Comparison of ENCODE assay signal across 14 mouse cellular contexts in genomic region chr12:29335839-29336469, GRCm38 (mm10).
A peak's percentile ranks its signal among the peaks of the same experiment; 100 is the strongest.
DNase-seq lines count a peak whose midpoint lies in the region; ATAC-seq lines count a peak whose summit lies in the region.
"Had no signal": no experiment of that assay in that cellular context is flagged by ENCODE, and none has a peak within 500 bp of the region (broad histone marks: within the 10 kb centered on the region; RNA-seq: fewer than 3 reads in every experiment).

No protein-coding gene starts in this region.

- no peaks in the 10 kb centered on the region for H3K4me1 ChIP-seq in forebrain, embryonic 13.5 days
- peaks cover 4% of the 10 kb centered on the region; the same call in 1 of the 2 replicates for H3K4me1 ChIP-seq in forebrain, embryonic 15.5 days
- peaks cover 3% of the 10 kb centered on the region; the same call in 1 of the 2 replicates for H3K4me1 ChIP-seq in neural tube, embryonic 15.5 days
- H3K4me1 ChIP-seq: embryonic facial prominence, embryonic 15.5 days had no signal

- no peak overlapping the region for H3K4me3 ChIP-seq in forebrain, embryonic 13.5 days
- no peak overlapping the region for H3K4me3 ChIP-seq in forebrain, embryonic 15.5 days
- no peak overlapping the region for H3K4me3 ChIP-seq in neural tube, embryonic 15.5 days (replicated peaks)
- H3K4me3 ChIP-seq: embryonic facial prominence, embryonic 15.5 days had no signal

- H3K9me3 ChIP-seq in forebrain, embryonic 13.5 days (replicated peaks) = no peaks in the 10 kb centered on the region
- no peaks in the 10 kb centered on the region for H3K9me3 ChIP-seq in forebrain, embryonic 15.5 days
- H3K9me3 ChIP-seq in neural tube, embryonic 15.5 days (replicated peaks) = no peaks in the 10 kb centered on the region
- H3K9me3 ChIP-seq: embryonic facial prominence, embryonic 15.5 days had no signal

- peak overlapping the region; percentile 20 for H3K27ac ChIP-seq in forebrain, embryonic 13.5 days
- no peak overlapping the region for H3K27ac ChIP-seq in forebrain, embryonic 15.5 days (replicated peaks)
- no peak overlapping the region for H3K27ac ChIP-seq in neural tube, embryonic 15.5 days (replicated peaks)
- H3K27ac ChIP-seq: embryonic facial prominence, embryonic 15.5 days; macrophage had no signal

- WGBS in forebrain, embryonic 13.5 days = 51% methylated on average over 3 of the region's 3 CpGs
- WGBS in forebrain, embryonic 15.5 days = 71% methylated on average over 3 of the region's 3 CpGs
- WGBS in neural tube, embryonic 15.5 days = 21% methylated on average over 3 of the region's 3 CpGs

- no peak overlapping the region for H3K9ac ChIP-seq in forebrain, embryonic 13.5 days
- H3K9ac ChIP-seq in forebrain, embryonic 15.5 days (replicated peaks) = no peak overlapping the region
- no peak overlapping the region for H3K9ac ChIP-seq in neural tube, embryonic 15.5 days (replicated peaks)
- H3K9ac ChIP-seq: embryonic facial prominence, embryonic 15.5 days had no signal

- ATAC-seq in forebrain, embryonic 13.5 days = no peak
- no peak; the same call in 1 of the 2 replicates for ATAC-seq in forebrain, embryonic 15.5 days (replicated peaks)
- no peak for ATAC-seq in neural tube, embryonic 15.5 days (ENCODE audit: low FRiP score)
- ATAC-seq in megakaryocyte, adult 5-6 weeks (ENCODE audit: poor library complexity, severe bottlenecking) = no peak
- ATAC-seq: inflammation-experienced regulatory T-cells, adult 6 months had no signal

- peak; percentile 55 for DNase-seq in neural tube, embryonic 10.5 days (ENCODE audit: extremely low spot score, low spot score)
- DNase-seq in mesoderm, embryonic 11.5 days (ENCODE audit: low read depth, low spot score) = peak; percentile 80
- peak; percentile 57 for DNase-seq in retina, postnatal 1 day
- DNase-seq in frontal cortex, adult 2 months (ENCODE audit: extremely low spot score in 1 of 2, low spot score in 1 of 2) = no peak
- DNase-seq: adrenal gland, postnatal 10 days; cerebellum, postnatal 14 days; right cerebral cortex, adult 18-20 months had no signal

- H3K4me2 ChIP-seq in forebrain, embryonic 13.5 days = no peak overlapping the region
- H3K4me2 ChIP-seq in forebrain, embryonic 15.5 days (replicated peaks) = no peak overlapping the region
- H3K4me2 ChIP-seq in neural tube, embryonic 15.5 days = no peak overlapping the region
- H3K4me2 ChIP-seq: embryonic facial prominence, embryonic 15.5 days had no signal

- H3K27me3 ChIP-seq in forebrain, embryonic 13.5 days = no peaks in the 10 kb centered on the region
- no peaks in the 10 kb centered on the region for H3K27me3 ChIP-seq in forebrain, embryonic 15.5 days
- no peaks in the 10 kb centered on the region for H3K27me3 ChIP-seq in neural tube, embryonic 15.5 days (replicated peaks)
- H3K27me3 ChIP-seq: embryonic facial prominence, embryonic 15.5 days had no signal

- no peaks in the 10 kb centered on the region for H3K36me3 ChIP-seq in forebrain, embryonic 13.5 days (ENCODE audit: poor library complexity, severe bottlenecking)
- no peaks in the 10 kb centered on the region for H3K36me3 ChIP-seq in forebrain, embryonic 15.5 days
- no peaks in the 10 kb centered on the region for H3K36me3 ChIP-seq in neural tube, embryonic 15.5 days
- H3K36me3 ChIP-seq: embryonic facial prominence, embryonic 15.5 days had no signal

Comparison
In these comparisons a context has a peak if more than half of its experiments do, and no peak if none do; other contexts are left out.
1. DNase-seq: peak in neural tube, embryonic 10.5 days (single experiment), mesoderm, embryonic 11.5 days (single experiment) and retina, postnatal 1 day (single experiment); none in frontal cortex, adult 2 months (0 of 2).